Mouse (Mus musculus): ENCODE data around the gene Pigk. TPM values are rescaled to one million over a fixed set of nuclear protein-coding genes. Genes with fewer than 3 reads are reported as not detected.
A peak's percentile ranks its signal among the peaks of the same experiment; 100 is the strongest.
"Not testable (repeated sequence)": the region's sequence is repeated elsewhere in the genome, so short reads cannot be mapped to it uniquely, and the experiment has no call there.

Gene Pigk
- polyA plus RNA-seq, 1 experiment from 2014 or later = 30.1 TPM

DNA sequence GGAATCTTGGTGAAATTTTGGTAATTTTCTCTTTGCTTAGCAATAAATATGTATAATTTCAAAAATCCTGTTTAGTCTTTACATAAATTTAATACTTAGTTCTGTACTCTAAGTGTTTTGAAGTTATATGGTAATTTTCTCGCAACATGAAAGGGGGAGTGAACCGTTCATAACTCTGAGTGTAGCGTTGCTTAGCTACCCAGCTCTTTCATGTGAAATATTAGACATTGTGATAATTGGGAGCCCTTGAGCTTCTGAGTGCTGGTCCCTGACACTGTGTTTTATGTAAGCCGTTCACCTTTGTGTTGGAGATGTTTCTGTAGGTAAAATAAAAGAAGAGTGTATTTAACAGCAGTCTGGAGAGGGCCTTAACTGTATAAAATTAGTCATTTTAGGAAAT, 65.9 kb downstream of the Pigk start:
- H3K27me3 ChIP-seq (replicated peaks; ENCODE audit: control insufficient read depth, insufficient read depth, low read length) = no peaks in the 10 kb centered on the region
- H3K9me3 ChIP-seq (ENCODE audit: control insufficient read depth, low read length) = no peaks in the 10 kb centered on the region
- ATAC-seq = peak; percentile 48; the same call in 1 of the 2 replicates
- H3K9ac ChIP-seq (replicated peaks; ENCODE audit: low read depth, low read length) = no peak overlapping the region
- peaks cover 2% of the 10 kb centered on the region for H3K4me1 ChIP-seq (replicated peaks; ENCODE audit: control insufficient read depth, insufficient read depth, low read length)
- H3K4me2 ChIP-seq (ENCODE audit: low read length) = no peak overlapping the region
- no peaks in the 10 kb centered on the region for H3K36me3 ChIP-seq (ENCODE audit: control insufficient read depth, insufficient read depth)
- H3K27ac ChIP-seq (ENCODE audit: low read length) = no peak overlapping the region
- no peak overlapping the region for H3K4me3 ChIP-seq (replicated peaks; ENCODE audit: low read length)
- WGBS = 38% methylated on average over 4 of the region's 4 CpGs

DNA sequence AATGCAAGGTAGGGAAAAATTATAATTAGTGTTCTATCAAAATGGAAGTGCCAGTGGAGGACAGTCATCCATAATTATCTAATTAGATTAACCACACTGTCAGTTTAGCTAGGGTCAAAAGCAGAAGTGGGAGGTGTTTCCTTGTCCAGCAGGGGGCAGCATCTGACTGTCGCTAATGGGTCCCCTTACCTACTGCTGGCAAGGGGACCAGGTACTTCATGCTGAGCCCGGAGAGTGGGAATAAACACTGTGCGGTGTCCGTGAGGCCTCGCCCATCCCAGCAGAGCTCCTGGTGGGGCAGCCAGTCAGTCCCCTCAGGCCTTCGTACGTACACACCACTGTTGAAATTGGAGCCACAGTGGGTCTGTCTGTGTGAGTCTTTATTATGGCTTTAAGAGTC, 69.9 kb downstream of the Pigk start:
- Histone ChIP-seq H3K4me1 (replicated peaks; ENCODE audit: control insufficient read depth, insufficient read depth, low read length) (peaks cover 2% of the 10 kb centered on the region), H3K4me3 (replicated peaks; ENCODE audit: low read length) (no peak overlapping the region), H3K27ac (ENCODE audit: low read length) (no peak overlapping the region), H3K4me2 (ENCODE audit: low read length) (no peak overlapping the region), H3K9me3 (ENCODE audit: control insufficient read depth, low read length) (no peaks in the 10 kb centered on the region), H3K27me3 (replicated peaks; ENCODE audit: control insufficient read depth, insufficient read depth, low read length) (no peaks in the 10 kb centered on the region), H3K36me3 (ENCODE audit: control insufficient read depth, insufficient read depth) (no peaks in the 10 kb centered on the region), H3K9ac (replicated peaks; ENCODE audit: low read depth, low read length) (no peak overlapping the region)
- ATAC-seq = peak; percentile 80
- WGBS = 18% methylated on average over 7 of the region's 7 CpGs

DNA sequence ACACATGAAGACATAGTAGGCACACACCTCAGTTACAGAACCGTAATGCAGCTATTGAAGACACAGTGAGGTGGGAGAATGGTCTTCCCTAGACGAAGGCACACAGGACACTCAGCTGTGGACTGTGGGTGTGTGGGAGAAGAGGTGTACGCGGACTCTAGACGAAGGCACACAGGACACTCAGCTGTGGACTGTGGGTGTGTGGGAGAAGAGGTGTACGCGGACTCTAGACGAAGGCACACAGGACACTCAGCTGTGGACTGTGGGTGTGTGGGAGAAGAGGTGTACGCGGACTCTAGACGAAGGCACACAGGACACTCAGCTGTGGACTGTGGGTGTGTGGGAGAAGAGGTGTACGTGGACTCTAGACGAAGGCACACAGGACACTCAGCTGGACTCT, 70.5 kb downstream of the Pigk start:
- H3K27ac ChIP-seq (ENCODE audit: low read length); ATAC-seq; H3K36me3 ChIP-seq (ENCODE audit: control insufficient read depth, insufficient read depth); H3K27me3 ChIP-seq (replicated peaks; ENCODE audit: control insufficient read depth, insufficient read depth, low read length); H3K9me3 ChIP-seq (ENCODE audit: control insufficient read depth, low read length); H3K9ac ChIP-seq (replicated peaks; ENCODE audit: low read depth, low read length); H3K4me3 ChIP-seq (replicated peaks; ENCODE audit: low read length); H3K4me1 ChIP-seq (replicated peaks; ENCODE audit: control insufficient read depth, insufficient read depth, low read length); H3K4me2 ChIP-seq (ENCODE audit: low read length): not testable (repeated sequence)
- WGBS = 94% methylated on average over 10 of the region's 13 CpGs

DNA sequence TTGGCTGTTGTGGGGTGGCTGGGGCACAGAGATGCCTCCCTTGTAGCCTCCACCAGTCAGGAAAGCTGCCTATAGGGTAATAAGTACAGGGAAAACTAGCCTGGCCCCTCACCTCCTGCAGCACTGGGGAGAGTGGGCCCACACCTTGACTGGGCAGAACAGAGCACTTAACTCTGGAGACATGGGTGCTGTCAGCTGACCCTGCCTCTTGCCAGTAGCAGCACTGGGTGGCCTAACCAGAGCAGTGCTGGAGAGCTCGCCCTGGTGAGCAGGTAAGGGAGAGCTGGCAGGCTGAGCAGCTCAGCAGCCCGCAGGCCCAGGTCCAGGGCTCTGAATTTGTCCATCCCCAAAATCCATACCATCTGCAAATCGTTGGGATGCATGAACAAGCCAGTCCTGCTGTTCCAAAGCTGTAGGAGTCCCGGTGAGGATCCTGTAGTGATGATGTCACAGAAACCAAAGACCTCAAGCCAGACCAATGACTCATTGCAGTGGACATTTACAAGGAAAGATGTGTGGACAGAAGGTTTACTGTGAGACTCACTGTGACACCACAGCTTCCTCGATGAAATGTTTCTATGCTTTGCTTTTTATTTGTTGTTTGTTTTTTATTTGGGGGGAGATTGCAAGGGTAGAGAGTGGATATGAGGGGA, 74.5 kb downstream of the Pigk start:
- H3K4me3 ChIP-seq (replicated peaks; ENCODE audit: low read length); H3K4me1 ChIP-seq (replicated peaks; ENCODE audit: control insufficient read depth, insufficient read depth, low read length); H3K27ac ChIP-seq (ENCODE audit: low read length); H3K9me3 ChIP-seq (ENCODE audit: control insufficient read depth, low read length); H3K4me2 ChIP-seq (ENCODE audit: low read length); H3K36me3 ChIP-seq (ENCODE audit: control insufficient read depth, insufficient read depth); H3K9ac ChIP-seq (replicated peaks; ENCODE audit: low read depth, low read length); ATAC-seq; H3K27me3 ChIP-seq (replicated peaks; ENCODE audit: control insufficient read depth, insufficient read depth, low read length): not testable (repeated sequence)
- 86% methylated on average over 5 of the region's 5 CpGs for WGBS

GRCm38 (mm10) chr3:152792601-152793000, 78.7 kb downstream of the Pigk start:
- Histone ChIP-seq H3K9ac (replicated peaks; ENCODE audit: low read depth, low read length) (no peak overlapping the region), H3K4me1 (replicated peaks; ENCODE audit: control insufficient read depth, insufficient read depth, low read length) (no peaks in the 10 kb centered on the region), H3K9me3 (ENCODE audit: control insufficient read depth, low read length) (no peaks in the 10 kb centered on the region), H3K27ac (ENCODE audit: low read length) (no peak overlapping the region), H3K27me3 (replicated peaks; ENCODE audit: control insufficient read depth, insufficient read depth, low read length) (no peaks in the 10 kb centered on the region), H3K36me3 (ENCODE audit: control insufficient read depth, insufficient read depth) (no peaks in the 10 kb centered on the region; the same call in 1 of the 2 replicates), H3K4me3 (replicated peaks; ENCODE audit: low read length) (no peak overlapping the region), H3K4me2 (ENCODE audit: low read length) (no peak overlapping the region)
- 91% methylated on average over 5 of the region's 5 CpGs for WGBS
- no peak for ATAC-seq

DNA sequence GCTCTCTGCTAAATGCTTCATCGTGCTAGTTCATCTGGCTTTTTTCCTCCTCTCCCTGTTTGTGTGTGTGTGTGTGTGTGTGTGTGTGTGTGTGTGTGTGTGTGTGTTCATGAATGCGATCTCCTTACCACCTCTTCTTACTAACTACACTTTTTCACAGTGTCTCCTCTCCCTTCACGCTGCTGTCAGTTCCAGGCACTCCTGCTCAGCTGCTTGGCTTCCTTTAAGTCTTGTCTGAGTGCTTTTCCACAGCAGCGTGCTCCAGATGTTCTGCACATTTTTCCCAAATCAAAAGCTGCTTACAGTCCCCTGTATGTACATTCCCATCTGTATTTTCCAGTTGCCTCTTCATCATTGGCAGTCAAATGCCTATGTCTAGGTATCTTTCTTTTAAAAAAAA, 79.1 kb downstream of the Pigk start:
- H3K9me3 ChIP-seq (ENCODE audit: control insufficient read depth, low read length) = no peaks in the 10 kb centered on the region
- ATAC-seq = no peak
- H3K4me2 ChIP-seq (ENCODE audit: low read length) = no peak overlapping the region
- H3K27ac ChIP-seq (ENCODE audit: low read length) = no peak overlapping the region
- H3K9ac ChIP-seq (replicated peaks; ENCODE audit: low read depth, low read length) = no peak overlapping the region
- H3K36me3 ChIP-seq (ENCODE audit: control insufficient read depth, insufficient read depth) = no peaks in the 10 kb centered on the region; the same call in 1 of the 2 replicates
- H3K4me3 ChIP-seq (replicated peaks; ENCODE audit: low read length) = no peak overlapping the region
- WGBS = 83% methylated on average over 4 of the region's 4 CpGs
- no peaks in the 10 kb centered on the region for H3K4me1 ChIP-seq (replicated peaks; ENCODE audit: control insufficient read depth, insufficient read depth, low read length)
- no peaks in the 10 kb centered on the region for H3K27me3 ChIP-seq (replicated peaks; ENCODE audit: control insufficient read depth, insufficient read depth, low read length)

GRCm38 (mm10) chr3:152796216-152796615, 82.3 kb downstream of the Pigk start:
- ATAC-seq = no peak
- Histone ChIP-seq H3K9me3 (ENCODE audit: control insufficient read depth, low read length) (no peaks in the 10 kb centered on the region), H3K4me3 (replicated peaks; ENCODE audit: low read length) (no peak overlapping the region), H3K27ac (ENCODE audit: low read length) (no peak overlapping the region), H3K27me3 (replicated peaks; ENCODE audit: control insufficient read depth, insufficient read depth, low read length) (no peaks in the 10 kb centered on the region), H3K4me1 (replicated peaks; ENCODE audit: control insufficient read depth, insufficient read depth, low read length) (no peaks in the 10 kb centered on the region), H3K4me2 (ENCODE audit: low read length) (no peak overlapping the region), H3K36me3 (ENCODE audit: control insufficient read depth, insufficient read depth) (no peaks in the 10 kb centered on the region; the same call in 1 of the 2 replicates), H3K9ac (replicated peaks; ENCODE audit: low read depth, low read length) (no peak overlapping the region)
- 82% methylated on average over 4 of the region's 4 CpGs for WGBS

DNA sequence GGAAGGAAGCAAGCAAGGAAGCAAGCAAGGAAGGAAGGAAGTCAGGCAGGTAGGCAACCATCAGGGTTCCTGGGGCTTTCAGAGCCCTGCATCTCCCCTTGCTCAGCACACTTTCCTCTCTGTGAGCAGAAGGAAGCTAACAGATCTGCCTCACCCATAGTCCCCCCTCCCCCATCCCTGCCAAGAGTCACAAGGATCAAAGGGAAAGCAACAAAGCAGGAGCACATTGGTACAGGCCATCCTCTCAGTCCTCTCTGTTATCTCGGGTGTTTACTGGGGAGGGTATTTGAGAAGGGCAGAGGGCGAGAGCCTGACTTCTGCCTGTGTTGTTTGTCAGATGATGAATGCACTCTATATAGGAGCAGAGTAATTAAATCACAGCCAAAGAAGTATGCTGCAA, 83.5 kb downstream of the Pigk start:
- no peak overlapping the region for H3K9ac ChIP-seq (replicated peaks; ENCODE audit: low read depth, low read length)
- WGBS = 18% methylated on average over 2 of the region's 2 CpGs
- H3K36me3 ChIP-seq (ENCODE audit: control insufficient read depth, insufficient read depth) = no peaks in the 10 kb centered on the region
- no peaks in the 10 kb centered on the region for H3K4me1 ChIP-seq (replicated peaks; ENCODE audit: control insufficient read depth, insufficient read depth, low read length)
- H3K27me3 ChIP-seq (replicated peaks; ENCODE audit: control insufficient read depth, insufficient read depth, low read length) = no peaks in the 10 kb centered on the region
- H3K27ac ChIP-seq (ENCODE audit: low read length) = no peak overlapping the region
- H3K9me3 ChIP-seq (ENCODE audit: control insufficient read depth, low read length) = no peaks in the 10 kb centered on the region
- H3K4me2 ChIP-seq (ENCODE audit: low read length) = no peak overlapping the region
- H3K4me3 ChIP-seq (replicated peaks; ENCODE audit: low read length) = no peak overlapping the region
- no peak for ATAC-seq

DNA sequence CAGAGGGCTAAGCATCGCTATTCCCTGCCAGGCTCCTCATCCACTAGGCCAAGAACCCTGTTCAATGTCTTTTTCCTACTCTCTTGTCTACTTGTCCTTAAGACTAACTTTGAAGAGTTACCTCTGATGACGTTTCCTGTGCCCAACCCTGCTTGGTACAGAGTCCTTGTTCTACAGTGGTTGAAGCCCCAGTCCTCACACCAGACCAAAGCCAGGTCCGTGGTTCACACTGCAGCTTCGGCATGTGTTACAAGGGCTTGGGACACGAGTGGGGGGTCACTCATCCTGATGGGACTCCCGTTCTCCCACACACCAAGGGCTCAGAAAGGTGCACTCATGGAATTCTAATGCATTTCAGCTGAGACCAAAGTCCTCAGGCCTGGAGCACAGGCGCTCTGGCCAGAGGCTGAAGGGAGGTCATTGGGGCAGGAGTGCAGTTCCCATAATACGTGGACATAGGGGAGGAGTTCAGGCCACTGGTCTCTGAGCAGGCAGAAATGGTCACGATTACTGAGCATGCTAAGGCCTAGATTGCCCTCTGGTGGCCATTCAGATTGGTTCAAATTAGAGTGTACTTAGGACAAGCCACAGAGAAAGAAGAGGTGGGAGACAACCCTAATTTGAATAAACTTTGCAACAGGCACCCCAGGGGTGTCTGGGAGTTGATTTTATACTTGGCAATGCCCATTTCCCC, 86.0 kb downstream of the Pigk start:
- Histone ChIP-seq H3K27me3 (replicated peaks; ENCODE audit: control insufficient read depth, insufficient read depth, low read length) (no peaks in the 10 kb centered on the region), H3K27ac (ENCODE audit: low read length) (no peak overlapping the region), H3K9ac (replicated peaks; ENCODE audit: low read depth, low read length) (no peak overlapping the region), H3K36me3 (ENCODE audit: control insufficient read depth, insufficient read depth) (no peaks in the 10 kb centered on the region), H3K4me2 (ENCODE audit: low read length) (no peak overlapping the region), H3K4me1 (replicated peaks; ENCODE audit: control insufficient read depth, insufficient read depth, low read length) (no peaks in the 10 kb centered on the region), H3K4me3 (replicated peaks; ENCODE audit: low read length) (no peak overlapping the region), H3K9me3 (ENCODE audit: control insufficient read depth, low read length) (no peaks in the 10 kb centered on the region)
- no peak; the same call in 1 of the 2 replicates for ATAC-seq
- WGBS = 84% methylated on average over 9 of the region's 9 CpGs

All from forebrain, embryonic 16.5 days (tissue).